ENCODE assay signal across 11 mouse cellular contexts in genomic region chr4:149999931-150000555, GRCm38 (mm10). TPM values are rescaled to one million over a fixed set of nuclear protein-coding genes. Genes with fewer than 3 reads are reported as not detected.
DNase-seq lines count a peak whose midpoint lies in the region; ATAC-seq and TF ChIP-seq lines count a peak whose summit lies in the region.
"Had no signal": no experiment of that assay in that cellular context is flagged by ENCODE, and none has a peak within 500 bp of the region (broad histone marks: within the 10 kb centered on the region; RNA-seq: fewer than 3 reads in every experiment).

No protein-coding gene starts in this region.

- H3K9me3 ChIP-seq in CH12.LX (replicated peaks; ENCODE audit: low read length), result peaks cover 3% of the 10 kb centered on the region
- no peaks in the 10 kb centered on the region for H3K9me3 ChIP-seq in kidney, embryonic 16.5 days (ENCODE audit: low read length)
- H3K9me3 ChIP-seq: embryonic facial prominence, embryonic 15.5 days had no signal

- 0 out of 2 replicates have a peak overlapping the region, but pooled peaks have one; percentile 1 for H3K27ac ChIP-seq in cerebellum, adult 2 months (ENCODE audit: insufficient read depth, low read length)
- peak overlapping the region; percentile 30; the same call in 1 of the 2 replicates for H3K27ac ChIP-seq in CH12.LX (ENCODE audit: insufficient read depth, low read depth)
- peak overlapping the region; percentile 65 for H3K27ac ChIP-seq in kidney, embryonic 16.5 days (ENCODE audit: low read length)

- no peaks in the 10 kb centered on the region for H3K27me3 ChIP-seq in cerebellum, adult 2 months (ENCODE audit: control insufficient read depth, insufficient read depth, low read length)
- no peaks in the 10 kb centered on the region for H3K27me3 ChIP-seq in CH12.LX (replicated peaks)
- H3K27me3 ChIP-seq in kidney, embryonic 16.5 days (ENCODE audit: insufficient read depth, low read length), result no peaks in the 10 kb centered on the region
- H3K27me3 ChIP-seq: embryonic facial prominence, embryonic 15.5 days had no signal

- H3K4me2 ChIP-seq in CH12.LX (ENCODE audit: insufficient read depth, low read depth, poor library complexity, severe bottlenecking), result peak overlapping the region; percentile 80; the same call in 1 of the 2 replicates
- H3K4me2 ChIP-seq in kidney, embryonic 16.5 days (replicated peaks; ENCODE audit: low read depth, low read length), result no peak overlapping the region
- H3K4me2 ChIP-seq: embryonic facial prominence, embryonic 15.5 days had no signal

- H3K4me1 ChIP-seq in cerebellum, adult 2 months (ENCODE audit: control insufficient read depth, insufficient read depth, low read length), result peaks cover 56% of the 10 kb centered on the region
- H3K4me1 ChIP-seq in CH12.LX (ENCODE audit: control insufficient read depth in 1 of 2, insufficient read depth in 2 of 2), result peaks cover 34 to 86% of the 10 kb centered on the region in 2 experiments
- peaks cover 74% of the 10 kb centered on the region for H3K4me1 ChIP-seq in kidney, embryonic 16.5 days (ENCODE audit: insufficient read depth, low read length)

- H3K79me2 ChIP-seq in CH12.LX (replicated peaks; ENCODE audit: control insufficient read depth, extremely low read depth, insufficient read depth, poor library complexity, severe bottlenecking), result peaks cover 9% of the 10 kb centered on the region; the same call in 1 of the 2 replicates

- H3K36me3 ChIP-seq in CH12.LX (replicated peaks in 1 of 2; ENCODE audit: control insufficient read depth in 1 of 2, insufficient read depth in 1 of 2, low read length in 1 of 2), result peaks cover 10 to 50% of the 10 kb centered on the region in 2 experiments
- H3K36me3 ChIP-seq in kidney, embryonic 16.5 days (ENCODE audit: insufficient read depth, low read length), result no peaks in the 10 kb centered on the region
- H3K36me3 ChIP-seq: embryonic facial prominence, embryonic 15.5 days had no signal

- peak in 1 of 2 experiments; percentile 12 for DNase-seq in cerebellum, adult 2 months
- no peak for DNase-seq in cerebellum, adult 11 months
- DNase-seq in kidney, adult 11 months, result peak; percentile 34
- no peak for DNase-seq in kidney, postnatal 36 days
- DNase-seq in CH12.LX (ENCODE audit: extremely low read depth), result no peak
- DNase-seq in urinary bladder, postnatal 14 days (ENCODE audit: low spot score), result no peak
- DNase-seq: thymus, postnatal 25 days had no signal

- no peak for TF ChIP-seq EP300 in CH12.LX (IDR thresholded peaks at IDR 0.05; ENCODE audit: low read length)

- in situ Hi-C loops in CH12.LX (cut with MboI; ENCODE audit: low pct_ligation_motif_present, low pct_unique_long_range_greater_than_20kb, low sequenced_read_pairs), result no loop called here

- ATAC-seq in kidney, embryonic 16.5 days (ENCODE audit: low FRiP score, low TSS enrichment), result no peak
- ATAC-seq in megakaryocyte-erythroid progenitor cell, adult 5-6 weeks (replicated peaks; ENCODE audit: low FRiP score, low TSS enrichment, poor library complexity, severe bottlenecking), result no peak

- TF ChIP-seq POLR2A in cerebellum, adult 2 months (IDR thresholded peaks at IDR 0.05; ENCODE audit: borderline replicate concordance, insufficient read depth, low read length), result no peak
- no peak for TF ChIP-seq POLR2A in CH12.LX (IDR thresholded peaks at IDR 0.05; ENCODE audit: low read depth, low read length)

- H3K9ac ChIP-seq in CH12.LX (ENCODE audit: insufficient read depth, low read depth), result peak overlapping the region; percentile 59
- H3K9ac ChIP-seq in kidney, embryonic 16.5 days (replicated peaks; ENCODE audit: low read length), result no peak overlapping the region
- H3K9ac ChIP-seq: embryonic facial prominence, embryonic 15.5 days had no signal

- no peak for TF ChIP-seq CTCF in cerebellum, adult 2 months (IDR thresholded peaks at IDR 0.05; ENCODE audit: borderline replicate concordance, insufficient read depth, low read depth, low read length)
- TF ChIP-seq CTCF in CH12.LX (conservative IDR thresholded peaks at IDR 0.05 in 1 of 2, IDR thresholded peaks at IDR 0.05 in 1 of 2; ENCODE audit: low read depth in 2 of 2, low read length in 2 of 2), result no peak

- dilution Hi-C loops in CH12.LX (cut with MboI; ENCODE audit: extremely low pct_ligation_motif_present, extremely low pct_unique_long_range_greater_than_20kb, low sequenced_read_pairs), result no loop called here

- H3K4me3 ChIP-seq in cerebellum, adult 2 months (replicated peaks; ENCODE audit: insufficient read depth, low read depth, low read length), result no peak overlapping the region
- H3K4me3 ChIP-seq in CH12.LX (replicated peaks in 1 of 3; ENCODE audit: low read depth in 2 of 3, low read length in 2 of 3, poor library complexity in 1 of 3), result peak overlapping the region; percentile 51 to 52 (median 52)
- H3K4me3 ChIP-seq in kidney, embryonic 16.5 days (ENCODE audit: low read length), result no peak overlapping the region
- H3K4me3 ChIP-seq: embryonic facial prominence, embryonic 15.5 days; myocyte had no signal

- no peak for TF ChIP-seq RAD21 in CH12.LX (IDR thresholded peaks at IDR 0.05; ENCODE audit: low read depth, low read length)

- 92% methylated on average over 15 of the region's 15 CpGs for WGBS in cerebellum, adult 2 months
- 76% methylated on average over 15 of the region's 15 CpGs for WGBS in kidney, embryonic 16.5 days

TF ChIP-seq in CH12.LX, 34 proteins besides CTCF, POLR2A, EP300 and RAD21:
- TF ChIP-seq RCOR1 (conservative IDR thresholded peaks at IDR 0.05; ENCODE audit: low read depth, low read length) (no peak), SIN3A (IDR thresholded peaks at IDR 0.05; ENCODE audit: low read length) (no peak), CHD1 (IDR thresholded peaks at IDR 0.05; ENCODE audit: low read depth, low read length) (no peak), USF2 (conservative IDR thresholded peaks at IDR 0.05; ENCODE audit: low read depth, low read length) (no peak), IRF4 (IDR thresholded peaks at IDR 0.05; ENCODE audit: low read depth, low read length) (no peak), TBP (conservative IDR thresholded peaks at IDR 0.05; ENCODE audit: low read depth, low read length) (no peak), SMC3 (IDR thresholded peaks at IDR 0.05; ENCODE audit: low read depth, low read length) (no peak), ZMIZ1 (IDR thresholded peaks at IDR 0.05; ENCODE audit: low read depth, low read length) (no peak), ETS1 (conservative IDR thresholded peaks at IDR 0.05; ENCODE audit: low read depth, low read length) (no peak), HCFC1 (IDR thresholded peaks at IDR 0.05; ENCODE audit: low read depth, low read length) (no peak), ELF1 (IDR thresholded peaks at IDR 0.05; ENCODE audit: low read depth, low read length) (no peak), POLR2AphosphoS2 (IDR thresholded peaks at IDR 0.05; ENCODE audit: low read depth, low read length) (no peak), ZNF384 (IDR thresholded peaks at IDR 0.05; ENCODE audit: low read depth, low read length) (no peak), PAX5 (IDR thresholded peaks at IDR 0.05; ENCODE audit: low read length) (no peak), MEF2A (IDR thresholded peaks at IDR 0.05; ENCODE audit: borderline replicate concordance, low read depth, low read length) (no peak), JUN (IDR thresholded peaks at IDR 0.05; ENCODE audit: insufficient read depth, low read depth, low read length) (no peak), ZKSCAN1 (IDR thresholded peaks at IDR 0.05; ENCODE audit: borderline replicate concordance, low read depth, low read length) (no peak), E2F4 (IDR thresholded peaks at IDR 0.05; ENCODE audit: insufficient replicate concordance, low read depth, low read length) (no peak)

RNA-seq across cellular contexts. Expression of gene H6pd, which starts 8.8 kb away (rescaled TPM):
- 11.6 and 14.1 TPM in 2 replicates for polyA plus RNA-seq in cerebellum, adult 2 months (2012; rRNA removed)
- total RNA-seq in CH12.LX (2012; rRNA removed) (25.1 and 25.3 TPM in 2 replicates), CH12.LX (2014; rRNA removed) (13.2 and 17.7 TPM in 2 replicates)
- 36.2 and 38.5 TPM in 2 replicates for polyA plus RNA-seq in CH12.LX (2012; ENCODE audit: insufficient read length, low read depth)
- polyA plus RNA-seq in kidney, embryonic 16.5 days (2015; fragmentation: Nextera tagmentation; extraction: Ambion mirVana), result 22.8 and 24.7 TPM in 2 replicates
- 12.9 and 16.8 TPM in 2 replicates for total RNA-seq in megakaryocyte-erythroid progenitor cell, adult 5-6 weeks (2014; fragmentation: Nextera tagmentation)
- 9.8 and 11.9 TPM in 2 replicates for total RNA-seq in megakaryocyte-erythroid progenitor cell, adult 5-6 weeks (2017)

RNA-seq across cellular contexts. Expression of gene Spsb1, which starts 45.2 kb away (rescaled TPM):
- polyA plus RNA-seq in cerebellum, adult 2 months (2012; rRNA removed), result 25.3 and 26.3 TPM in 2 replicates
- total RNA-seq in CH12.LX (2012; rRNA removed), result 0.04 and 0.34 TPM in 2 replicates
- total RNA-seq in CH12.LX (2014; rRNA removed), result 0.07 and 0.16 TPM in 2 replicates
- 0.16 and 0.19 TPM in 2 replicates for polyA plus RNA-seq in CH12.LX (2012; ENCODE audit: insufficient read length, low read depth)
- 10.9 and 14.2 TPM in 2 replicates for polyA plus RNA-seq in kidney, embryonic 16.5 days (2015; fragmentation: Nextera tagmentation; extraction: Ambion mirVana)
- total RNA-seq in megakaryocyte-erythroid progenitor cell, adult 5-6 weeks (2014; fragmentation: Nextera tagmentation), result 0.35 TPM in 1 of 2 replicates, not detected in the other
- total RNA-seq in megakaryocyte-erythroid progenitor cell, adult 5-6 weeks (2017), result not detected in 2 replicates

Comparison
In these comparisons a context has a peak if more than half of its experiments do, and no peak if none do; other contexts are left out.
1. H3K27ac ChIP-seq: peak in every context shown above with its lines; median percentile 65 in kidney, embryonic 16.5 days; 30 in CH12.LX; 1 in cerebellum, adult 2 months.
2. H3K4me3 ChIP-seq: peak in CH12.LX (3 of 3); none in cerebellum, adult 2 months (single experiment) and kidney, embryonic 16.5 days (single experiment).
3. RNA of gene Spsb1, which starts 45.2 kb away (polyA plus RNA-seq): 25.3 to 26.3 TPM in cerebellum, adult 2 months and 10.9 to 14.2 TPM in kidney, embryonic 16.5 days; 0.16 to 0.19 TPM in CH12.LX; every median in the first group is over 10 times any median in the second.